Mouse (Mus musculus): ENCODE measurements around the gene Ugcg. TPM values are rescaled to one million over a fixed set of nuclear protein-coding genes. Genes with fewer than 3 reads are reported as not detected.

Gene Ugcg
- polyA plus RNA-seq, 1 experiment = 47.0 TPM

- TF ChIP-seq CTCF (IDR thresholded peaks at IDR 0.05; ENCODE audit: borderline replicate concordance, control insufficient read depth, extremely low read depth, insufficient read depth, low read length, poor library complexity) (no peak), POLR2A (IDR thresholded peaks at IDR 0.05; ENCODE audit: control insufficient read depth, extremely low read depth, insufficient read depth, low read length, poor library complexity) (no peak)
- Histone ChIP-seq H3K4me3 (ENCODE audit: control insufficient read depth, insufficient read depth, low read length) (no peak overlapping the region), H3K4me1 (replicated peaks; ENCODE audit: control insufficient read depth, insufficient read depth, low read length) (peaks cover 13% of the 10 kb centered on the region), H3K27me3 (ENCODE audit: control insufficient read depth, insufficient read depth, low read length) (no peaks in the 10 kb centered on the region), H3K27ac (ENCODE audit: control insufficient read depth, insufficient read depth, low read length) (no peak overlapping the region), H3K36me3 (ENCODE audit: control insufficient read depth, insufficient read depth, low read length) (peaks cover 26% of the 10 kb centered on the region)
- WGBS = 86% methylated on average over 4 of the region's 4 CpGs
- no peak for DNase-seq
Measured at GRCm38 (mm10) chr4:59206600-59206999, 17.5 kb downstream of the Ugcg start.

GRCm38 (mm10) chr4:59208607-59209006 lies 19.6 kb downstream of the Ugcg start:
- no peak for TF ChIP-seq CTCF (IDR thresholded peaks at IDR 0.05; ENCODE audit: borderline replicate concordance, control insufficient read depth, extremely low read depth, insufficient read depth, low read length, poor library complexity)
- H3K36me3 ChIP-seq (ENCODE audit: control insufficient read depth, insufficient read depth, low read length) = peaks cover 34% of the 10 kb centered on the region
- peaks cover 13% of the 10 kb centered on the region for H3K4me1 ChIP-seq (replicated peaks; ENCODE audit: control insufficient read depth, insufficient read depth, low read length)
- H3K4me3 ChIP-seq (ENCODE audit: control insufficient read depth, insufficient read depth, low read length) = no peak overlapping the region
- no peak overlapping the region for H3K27ac ChIP-seq (ENCODE audit: control insufficient read depth, insufficient read depth, low read length)
- no peaks in the 10 kb centered on the region for H3K27me3 ChIP-seq (ENCODE audit: control insufficient read depth, insufficient read depth, low read length)
- 97% methylated on average over 4 of the region's 4 CpGs for WGBS
- DNase-seq = no peak

- no peak overlapping the region for H3K27ac ChIP-seq (ENCODE audit: control insufficient read depth, insufficient read depth, low read length)
- no peak overlapping the region for H3K4me3 ChIP-seq (ENCODE audit: control insufficient read depth, insufficient read depth, low read length)
- H3K36me3 ChIP-seq (ENCODE audit: control insufficient read depth, insufficient read depth, low read length) = peaks cover 53% of the 10 kb centered on the region
- WGBS = 90% methylated on average over 9 of the region's 9 CpGs
- H3K27me3 ChIP-seq (ENCODE audit: control insufficient read depth, insufficient read depth, low read length) = no peaks in the 10 kb centered on the region
- H3K4me1 ChIP-seq (replicated peaks; ENCODE audit: control insufficient read depth, insufficient read depth, low read length) = peaks cover 3% of the 10 kb centered on the region
- TF ChIP-seq POLR2A (IDR thresholded peaks at IDR 0.05; ENCODE audit: control insufficient read depth, extremely low read depth, insufficient read depth, low read length, poor library complexity) = no peak
- no peak for TF ChIP-seq CTCF (IDR thresholded peaks at IDR 0.05; ENCODE audit: borderline replicate concordance, control insufficient read depth, extremely low read depth, insufficient read depth, low read length, poor library complexity)
- no peak for DNase-seq
Measured at GRCm38 (mm10) chr4:59211181-59211580, 22.1 kb downstream of the Ugcg start.

GRCm38 (mm10) chr4:59213833-59214232 lies 24.8 kb downstream of the Ugcg start:
- Histone ChIP-seq H3K36me3 (ENCODE audit: control insufficient read depth, insufficient read depth, low read length) (peaks cover 55% of the 10 kb centered on the region), H3K4me1 (replicated peaks; ENCODE audit: control insufficient read depth, insufficient read depth, low read length) (no peaks in the 10 kb centered on the region), H3K27me3 (ENCODE audit: control insufficient read depth, insufficient read depth, low read length) (no peaks in the 10 kb centered on the region), H3K4me3 (ENCODE audit: control insufficient read depth, insufficient read depth, low read length) (no peak overlapping the region), H3K27ac (ENCODE audit: control insufficient read depth, insufficient read depth, low read length) (no peak overlapping the region)
- no peak for DNase-seq
- WGBS = 91% methylated on average over 4 of the region's 4 CpGs
- TF ChIP-seq CTCF (IDR thresholded peaks at IDR 0.05; ENCODE audit: borderline replicate concordance, control insufficient read depth, extremely low read depth, insufficient read depth, low read length, poor library complexity) = no peak
- no peak for TF ChIP-seq POLR2A (IDR thresholded peaks at IDR 0.05; ENCODE audit: control insufficient read depth, extremely low read depth, insufficient read depth, low read length, poor library complexity)

- peaks cover 59% of the 10 kb centered on the region for H3K36me3 ChIP-seq (ENCODE audit: control insufficient read depth, insufficient read depth, low read length)
- 91% methylated on average over 5 of the region's 5 CpGs for WGBS
Measured at GRCm38 (mm10) chr4:59214695-59215094, 25.6 kb downstream of the Ugcg start.

GRCm38 (mm10) chr4:59215585-59215984 lies 26.5 kb downstream of the Ugcg start:
- no peak overlapping the region for H3K27ac ChIP-seq (ENCODE audit: control insufficient read depth, insufficient read depth, low read length)
- 96% methylated on average over 3 of the region's 3 CpGs for WGBS
- H3K36me3 ChIP-seq (ENCODE audit: control insufficient read depth, insufficient read depth, low read length) = peaks cover 62% of the 10 kb centered on the region
- no peak for DNase-seq
- H3K27me3 ChIP-seq (ENCODE audit: control insufficient read depth, insufficient read depth, low read length) = no peaks in the 10 kb centered on the region
- no peaks in the 10 kb centered on the region for H3K4me1 ChIP-seq (replicated peaks; ENCODE audit: control insufficient read depth, insufficient read depth, low read length)
- TF ChIP-seq POLR2A (IDR thresholded peaks at IDR 0.05; ENCODE audit: control insufficient read depth, extremely low read depth, insufficient read depth, low read length, poor library complexity) (no peak), CTCF (IDR thresholded peaks at IDR 0.05; ENCODE audit: borderline replicate concordance, control insufficient read depth, extremely low read depth, insufficient read depth, low read length, poor library complexity) (no peak)
- H3K4me3 ChIP-seq (ENCODE audit: control insufficient read depth, insufficient read depth, low read length) = no peak overlapping the region

More at GRCm38 (mm10) chr4:59214695-59215094, 25.6 kb downstream of the Ugcg start:
- TF ChIP-seq CTCF (IDR thresholded peaks at IDR 0.05; ENCODE audit: borderline replicate concordance, control insufficient read depth, extremely low read depth, insufficient read depth, low read length, poor library complexity) (no peak), POLR2A (IDR thresholded peaks at IDR 0.05; ENCODE audit: control insufficient read depth, extremely low read depth, insufficient read depth, low read length, poor library complexity) (no peak)
- no peak for DNase-seq
- Histone ChIP-seq H3K27me3 (ENCODE audit: control insufficient read depth, insufficient read depth, low read length) (no peaks in the 10 kb centered on the region), H3K4me1 (replicated peaks; ENCODE audit: control insufficient read depth, insufficient read depth, low read length) (no peaks in the 10 kb centered on the region), H3K27ac (ENCODE audit: control insufficient read depth, insufficient read depth, low read length) (no peak overlapping the region), H3K4me3 (ENCODE audit: control insufficient read depth, insufficient read depth, low read length) (no peak overlapping the region)

GRCm38 (mm10) chr4:59217101-59217500 lies 28.0 kb downstream of the Ugcg start:
- no peak for DNase-seq
- H3K27me3 ChIP-seq (ENCODE audit: control insufficient read depth, insufficient read depth, low read length) = no peaks in the 10 kb centered on the region
- no peak overlapping the region for H3K27ac ChIP-seq (ENCODE audit: control insufficient read depth, insufficient read depth, low read length)
- H3K4me1 ChIP-seq (replicated peaks; ENCODE audit: control insufficient read depth, insufficient read depth, low read length) = no peaks in the 10 kb centered on the region
- H3K4me3 ChIP-seq (ENCODE audit: control insufficient read depth, insufficient read depth, low read length) = no peak overlapping the region
- TF ChIP-seq POLR2A (IDR thresholded peaks at IDR 0.05; ENCODE audit: control insufficient read depth, extremely low read depth, insufficient read depth, low read length, poor library complexity) (no peak), CTCF (IDR thresholded peaks at IDR 0.05; ENCODE audit: borderline replicate concordance, control insufficient read depth, extremely low read depth, insufficient read depth, low read length, poor library complexity) (no peak)
- H3K36me3 ChIP-seq (ENCODE audit: control insufficient read depth, insufficient read depth, low read length) = peaks cover 59% of the 10 kb centered on the region
- 97% methylated on average over 7 of the region's 7 CpGs for WGBS

Measured in thymus, adult 2 months (tissue).